Comparison of ENCODE assay signal across 30 mouse cellular contexts in genomic region chr3:98254059-98254458, GRCm38 (mm10). TPM values are rescaled to one million over a fixed set of nuclear protein-coding genes. Genes with fewer than 3 reads are reported as not detected.
DNase-seq lines count a peak whose midpoint lies in the region; ATAC-seq and TF ChIP-seq lines count a peak whose summit lies in the region.
"Had no signal": no experiment of that assay in that cellular context is flagged by ENCODE, and none has a peak within 500 bp of the region (broad histone marks: within the 10 kb centered on the region; RNA-seq: fewer than 3 reads in every experiment).

No protein-coding gene starts in this region.

- H3K4me3 ChIP-seq in kidney, postnatal 0 days (replicated peaks; ENCODE audit: low read depth, low read length), result no peak overlapping the region
- H3K4me3 ChIP-seq in intestine, postnatal 0 days (ENCODE audit: low read depth, low read length), result no peak overlapping the region
- H3K4me3 ChIP-seq in stomach, postnatal 0 days (ENCODE audit: low read depth, low read length), result no peak overlapping the region
- H3K4me3 ChIP-seq in hindbrain, embryonic 16.5 days (ENCODE audit: low read length), result no peak overlapping the region
- H3K4me3 ChIP-seq: embryonic facial prominence, embryonic 12.5 days; forebrain, embryonic 12.5 days; heart, embryonic 10.5 days; hindbrain, embryonic 15.5 days; kidney, embryonic 15.5 days; neural tube, embryonic 15.5 days had no signal

- H3K9me3 ChIP-seq in kidney, postnatal 0 days (replicated peaks; ENCODE audit: low read length), result no peaks in the 10 kb centered on the region
- H3K9me3 ChIP-seq in intestine, postnatal 0 days (ENCODE audit: control insufficient read depth), result no peaks in the 10 kb centered on the region
- no peaks in the 10 kb centered on the region for H3K9me3 ChIP-seq in stomach, postnatal 0 days (ENCODE audit: control insufficient read depth, low read length)
- no peaks in the 10 kb centered on the region; the same call in 1 of the 2 replicates for H3K9me3 ChIP-seq in hindbrain, embryonic 16.5 days (ENCODE audit: control insufficient read depth, low read length)
- H3K9me3 ChIP-seq: embryonic facial prominence, embryonic 12.5 days; forebrain, embryonic 12.5 days; hindbrain, embryonic 15.5 days; neural tube, embryonic 15.5 days had no signal

- ATAC-seq in kidney, postnatal 0 days (replicated peaks; ENCODE audit: low FRiP score, low read depth), result no peak
- peak; percentile 41 for ATAC-seq in intestine, postnatal 0 days
- peak; percentile 62 for ATAC-seq in stomach, postnatal 0 days (ENCODE audit: low FRiP score, low TSS enrichment)
- no peak for ATAC-seq in hindbrain, embryonic 16.5 days

- H3K27me3 ChIP-seq in kidney, postnatal 0 days (ENCODE audit: insufficient read depth, low read length), result no peaks in the 10 kb centered on the region
- H3K27me3 ChIP-seq in intestine, postnatal 0 days (replicated peaks; ENCODE audit: control insufficient read depth, insufficient read depth, low read length), result no peaks in the 10 kb centered on the region
- no peaks in the 10 kb centered on the region for H3K27me3 ChIP-seq in stomach, postnatal 0 days (ENCODE audit: control insufficient read depth, insufficient read depth, low read length)
- H3K27me3 ChIP-seq in hindbrain, embryonic 16.5 days (replicated peaks; ENCODE audit: control insufficient read depth, insufficient read depth, low read length), result no peaks in the 10 kb centered on the region
- H3K27me3 ChIP-seq: embryonic facial prominence, embryonic 12.5 days; forebrain, embryonic 12.5 days; hindbrain, embryonic 15.5 days; kidney, embryonic 15.5 days; neural tube, embryonic 15.5 days had no signal

- TF ChIP-seq EP300 in stomach, postnatal 0 days (optimal IDR thresholded peaks at IDR 0.05), result no peak

- no peaks in the 10 kb centered on the region for H3K36me3 ChIP-seq in kidney, postnatal 0 days (ENCODE audit: insufficient read depth, low read length)
- H3K36me3 ChIP-seq in intestine, postnatal 0 days (ENCODE audit: control insufficient read depth, insufficient read depth), result no peaks in the 10 kb centered on the region
- H3K36me3 ChIP-seq in stomach, postnatal 0 days (ENCODE audit: control insufficient read depth, insufficient read depth, low read length), result no peaks in the 10 kb centered on the region
- H3K36me3 ChIP-seq in hindbrain, embryonic 16.5 days (ENCODE audit: control insufficient read depth, insufficient read depth, low read length), result no peaks in the 10 kb centered on the region
- H3K36me3 ChIP-seq: embryonic facial prominence, embryonic 12.5 days; forebrain, embryonic 12.5 days; heart, embryonic 10.5 days; hindbrain, embryonic 15.5 days; kidney, embryonic 15.5 days; neural tube, embryonic 15.5 days had no signal

- DNase-seq in kidney, postnatal 0 days (ENCODE audit: low spot score), result no peak
- DNase-seq in kidney, postnatal 14 days, result no peak
- DNase-seq in MEL-GATA-1-ER (ENCODE audit: extremely low read depth, low read depth), result peak; percentile 90
- DNase-seq in stomach, postnatal 0 days (ENCODE audit: low spot score), result no peak
- no peak for DNase-seq in embryo, embryonic 10 days (ENCODE audit: low spot score)
- DNase-seq: adrenal gland, postnatal 36 days; B cell, adult 2 months; cerebellum, adult 11 months; cerebellum, adult 9-11 months; gastrocnemius, postnatal 36 days; kidney, adult 11 months; right cerebral cortex, adult 18-20 months; right cerebral cortex, postnatal 4 days had no signal

- peak overlapping the region; percentile 25; the same call in 1 of the 2 replicates for H3K27ac ChIP-seq in kidney, postnatal 0 days
- peak overlapping the region; percentile 73 for H3K27ac ChIP-seq in intestine, postnatal 0 days (ENCODE audit: low read depth, low read length)
- peak overlapping the region; percentile 30; the same call in 1 of the 2 replicates for H3K27ac ChIP-seq in stomach, postnatal 0 days (replicated peaks)
- no peak overlapping the region for H3K27ac ChIP-seq in hindbrain, embryonic 16.5 days (ENCODE audit: low read depth, low read length)
- H3K27ac ChIP-seq: embryonic facial prominence, embryonic 12.5 days; forebrain, embryonic 12.5 days; heart, embryonic 10.5 days; hindbrain, embryonic 15.5 days; kidney, embryonic 15.5 days; liver, embryonic 14.5 days; macrophage; neural tube, embryonic 15.5 days had no signal

- no peak overlapping the region for H3K4me2 ChIP-seq in kidney, postnatal 0 days (ENCODE audit: low read length)
- no peak overlapping the region for H3K4me2 ChIP-seq in intestine, postnatal 0 days (replicated peaks; ENCODE audit: low read depth)
- H3K4me2 ChIP-seq in stomach, postnatal 0 days (replicated peaks; ENCODE audit: low read depth), result no peak overlapping the region
- no peak overlapping the region for H3K4me2 ChIP-seq in hindbrain, embryonic 16.5 days (ENCODE audit: low read length)
- H3K4me2 ChIP-seq: embryonic facial prominence, embryonic 12.5 days; forebrain, embryonic 12.5 days; hindbrain, embryonic 15.5 days; kidney, embryonic 15.5 days; midbrain, embryonic 11.5 days; neural tube, embryonic 15.5 days had no signal

- H3K4me1 ChIP-seq in kidney, postnatal 0 days (replicated peaks; ENCODE audit: insufficient read depth, low read length), result no peaks in the 10 kb centered on the region
- peaks cover 9% of the 10 kb centered on the region; the same call in 1 of the 2 replicates for H3K4me1 ChIP-seq in intestine, postnatal 0 days (replicated peaks; ENCODE audit: control insufficient read depth, insufficient read depth, low read length)
- no peaks in the 10 kb centered on the region for H3K4me1 ChIP-seq in stomach, postnatal 0 days (replicated peaks; ENCODE audit: control insufficient read depth, insufficient read depth)
- no peaks in the 10 kb centered on the region for H3K4me1 ChIP-seq in hindbrain, embryonic 16.5 days (ENCODE audit: control insufficient read depth, insufficient read depth, low read depth, low read length)
- H3K4me1 ChIP-seq: embryonic facial prominence, embryonic 12.5 days; forebrain, embryonic 12.5 days; heart, embryonic 10.5 days; hindbrain, embryonic 15.5 days; neural tube, embryonic 15.5 days had no signal

- no peak for TF ChIP-seq CTCF in kidney, postnatal 0 days (IDR thresholded peaks at IDR 0.05; ENCODE audit: low read depth)
- TF ChIP-seq CTCF in intestine, postnatal 0 days (IDR thresholded peaks at IDR 0.05; ENCODE audit: low read depth), result no peak
- TF ChIP-seq CTCF in stomach, postnatal 0 days (IDR thresholded peaks at IDR 0.05; ENCODE audit: low read depth), result no peak

- no peak overlapping the region for H3K9ac ChIP-seq in kidney, postnatal 0 days (ENCODE audit: low read depth, low read length)
- no peak overlapping the region for H3K9ac ChIP-seq in intestine, postnatal 0 days (ENCODE audit: low read depth, low read length)
- no peak overlapping the region for H3K9ac ChIP-seq in stomach, postnatal 0 days (ENCODE audit: low read length)
- H3K9ac ChIP-seq in hindbrain, embryonic 16.5 days (ENCODE audit: low read depth, low read length), result no peak overlapping the region
- H3K9ac ChIP-seq: embryonic facial prominence, embryonic 12.5 days; forebrain, embryonic 12.5 days; hindbrain, embryonic 15.5 days; kidney, embryonic 15.5 days; liver, embryonic 14.5 days; neural tube, embryonic 15.5 days had no signal

- 90% methylated on average over 2 of the region's 3 CpGs for WGBS in kidney, postnatal 0 days
- 60% methylated on average over 2 of the region's 3 CpGs for WGBS in intestine, postnatal 0 days
- 93% methylated on average over 2 of the region's 3 CpGs for WGBS in stomach, postnatal 0 days
- WGBS in hindbrain, embryonic 16.5 days, result 94% methylated on average over 2 of the region's 3 CpGs

RNA-seq across cellular contexts. Expression of gene Hmgcs2, which starts 26.2 kb away (rescaled TPM):
- 39.9 and 43.2 TPM in 2 replicates for polyA plus RNA-seq in kidney, postnatal 0 days (2015; fragmentation: Nextera tagmentation; extraction: Ambion mirVana)
- polyA plus RNA-seq in intestine, postnatal 0 days (2015; fragmentation: Nextera tagmentation; extraction: Ambion mirVana), result 649 and 754 TPM in 2 replicates
- polyA plus RNA-seq in stomach, postnatal 0 days (2015; fragmentation: Nextera tagmentation; extraction: Ambion mirVana), result 290 and 337 TPM in 2 replicates
- polyA plus RNA-seq in hindbrain, embryonic 16.5 days (2015; fragmentation: Nextera tagmentation; extraction: Ambion mirVana), result 24.8 and 29.7 TPM in 2 replicates
- polyA plus RNA-seq: macrophage had no signal

RNA-seq across cellular contexts. Expression of gene Reg4, which starts 32.1 kb away (rescaled TPM):
- 0.31 and 0.49 TPM in 2 replicates for polyA plus RNA-seq in kidney, postnatal 0 days (2015; fragmentation: Nextera tagmentation; extraction: Ambion mirVana)
- polyA plus RNA-seq in intestine, postnatal 0 days (2015; fragmentation: Nextera tagmentation; extraction: Ambion mirVana), result 90.6 and 144 TPM in 2 replicates
- not detected in 2 replicates for polyA plus RNA-seq in stomach, postnatal 0 days (2015; fragmentation: Nextera tagmentation; extraction: Ambion mirVana)
- not detected in 2 replicates for polyA plus RNA-seq in hindbrain, embryonic 16.5 days (2015; fragmentation: Nextera tagmentation; extraction: Ambion mirVana)
- polyA plus RNA-seq: embryonic facial prominence, embryonic 12.5 days; forebrain, embryonic 12.5 days; heart, embryonic 10.5 days; heart, postnatal 0 days; hindbrain, embryonic 15.5 days; limb, embryonic 11.5 days; liver, embryonic 14.5 days; lung, embryonic 16.5 days; macrophage; midbrain, embryonic 11.5 days; midbrain, postnatal 0 days; neural tube, embryonic 15.5 days; stomach, embryonic 14.5 days; urinary bladder, adult 2 months had no signal

Comparison
In these comparisons a context has a peak if more than half of its experiments do, and no peak if none do; other contexts are left out.
1. ATAC-seq: peak in intestine, postnatal 0 days (single experiment) and stomach, postnatal 0 days (single experiment); none in kidney, postnatal 0 days (single experiment) and hindbrain, embryonic 16.5 days (single experiment).
2. RNA of gene Reg4, which starts 32.1 kb away (polyA plus RNA-seq): 90.6 to 144 TPM in intestine, postnatal 0 days; 0.31 to 0.49 TPM in kidney, postnatal 0 days, not detected in hindbrain, embryonic 16.5 days and not detected in stomach, postnatal 0 days; every median in the first group is over 10 times any median in the second.